Mouse (Mus musculus) cerebellum, postnatal 25 days (tissue): ENCODE measurements around the gene Cog6.

Experiments
- DNase-seq, 2 experiments: peaks; one replicate each; pipeline ENCODE4 v3.0.0; 2021; ENCODE audit warnings: mixed read lengths in 2 of 2

The Cog6 gene

DNA sequence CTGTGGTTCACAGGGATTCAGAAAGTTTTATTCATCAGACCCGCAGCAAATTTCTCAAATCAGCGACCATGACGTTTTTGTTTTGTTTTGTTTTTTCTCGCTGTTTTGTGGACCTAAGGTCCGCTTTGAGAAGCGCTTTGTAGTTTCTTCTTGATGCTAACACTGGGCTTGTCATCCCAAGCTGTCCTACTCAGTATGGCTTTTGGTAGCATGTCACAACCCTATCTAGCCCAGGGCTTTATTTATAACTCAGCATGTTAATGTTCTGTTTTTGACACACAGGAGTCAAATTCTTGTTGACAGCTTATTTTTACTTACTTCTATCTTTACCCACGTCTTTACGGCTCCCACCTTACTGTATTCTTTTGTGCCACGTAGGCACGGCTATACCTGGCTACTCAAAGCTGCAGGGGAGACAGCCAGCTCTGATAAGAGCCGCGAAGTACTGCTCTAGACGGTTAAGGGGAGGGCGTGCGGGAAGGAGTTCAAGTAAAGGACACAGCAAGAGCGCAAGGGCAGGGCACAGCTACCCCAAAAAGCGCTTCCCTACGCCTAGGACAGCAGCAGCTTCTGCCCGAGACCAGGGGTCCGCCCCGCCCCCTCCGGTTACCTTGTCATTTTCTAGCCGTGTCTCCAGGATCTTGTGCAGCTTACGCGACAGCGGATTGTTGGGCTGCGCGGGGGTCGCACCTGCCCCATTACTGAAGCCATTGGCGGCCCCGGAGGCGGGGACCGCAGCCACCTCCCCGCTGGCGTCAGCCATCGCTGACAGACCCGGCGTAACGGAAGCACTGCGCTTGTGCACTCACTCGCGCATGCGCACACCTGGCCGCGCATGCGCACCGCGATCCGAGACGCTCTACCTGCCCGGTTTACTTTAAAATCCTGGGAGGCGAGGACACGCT is at the start of gene Cog6:
TSS of gene Cog6 (minus strand) at position 802 of the 905 bp plus-strand sequence.
- DNase-seq = peak; percentile 92 to 94

DNA sequence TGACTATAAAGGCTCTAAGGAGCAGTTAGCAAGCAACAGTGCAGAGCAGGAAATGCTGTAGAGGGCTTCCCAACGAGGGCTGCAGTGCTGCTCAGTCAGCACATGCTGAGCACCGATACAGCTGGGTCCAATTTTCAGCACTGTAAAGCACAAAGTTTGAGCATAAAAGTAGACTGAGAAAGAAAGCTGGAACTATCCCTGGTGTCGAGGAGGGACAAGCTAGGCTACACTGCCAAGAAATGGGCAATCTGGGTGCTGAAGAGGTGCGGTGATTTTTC is 49.0 kb upstream of the Cog6 start:
- DNase-seq = peak in 1 of 2 experiments; percentile 17

DNA sequence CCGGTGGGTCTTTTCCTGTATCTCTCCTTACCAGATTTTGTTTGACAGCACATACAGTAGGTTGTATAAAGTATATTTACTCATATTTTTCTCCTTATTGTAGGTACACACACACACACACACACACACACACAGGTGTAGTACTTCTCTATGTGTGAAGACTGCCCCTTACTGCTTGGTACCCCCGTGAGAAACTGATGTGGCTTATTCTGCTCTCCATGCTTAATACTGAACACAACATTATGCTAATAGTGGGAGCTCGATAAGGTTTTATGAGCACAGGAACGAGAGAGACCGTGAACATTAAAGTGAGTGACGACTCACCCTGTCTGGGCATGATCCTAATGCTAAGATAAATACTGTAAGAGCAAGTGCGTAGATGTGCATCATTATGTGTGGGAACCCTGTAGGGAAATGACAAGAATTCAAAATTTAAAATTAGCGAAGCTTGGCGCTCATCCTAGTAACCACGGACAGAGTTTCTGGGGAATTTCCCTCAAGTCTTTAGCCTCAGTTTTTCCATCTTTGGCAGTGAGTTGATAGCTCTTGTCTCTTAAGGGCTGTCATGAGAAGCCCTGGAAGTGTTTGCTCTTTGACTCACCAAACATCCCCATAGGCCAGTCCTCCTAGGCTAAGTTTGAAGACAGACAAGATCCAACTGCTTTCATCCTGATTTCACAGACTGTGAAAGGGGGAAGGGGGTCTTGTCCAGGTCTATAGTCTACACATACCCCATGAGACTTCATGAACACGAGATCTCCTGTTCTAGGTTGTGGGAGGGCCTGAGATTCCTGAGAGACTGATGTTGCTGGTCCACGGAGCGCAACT is 48.4 kb upstream of the Cog6 start:
- peak in 1 of 2 experiments; percentile 2 for DNase-seq

DNA sequence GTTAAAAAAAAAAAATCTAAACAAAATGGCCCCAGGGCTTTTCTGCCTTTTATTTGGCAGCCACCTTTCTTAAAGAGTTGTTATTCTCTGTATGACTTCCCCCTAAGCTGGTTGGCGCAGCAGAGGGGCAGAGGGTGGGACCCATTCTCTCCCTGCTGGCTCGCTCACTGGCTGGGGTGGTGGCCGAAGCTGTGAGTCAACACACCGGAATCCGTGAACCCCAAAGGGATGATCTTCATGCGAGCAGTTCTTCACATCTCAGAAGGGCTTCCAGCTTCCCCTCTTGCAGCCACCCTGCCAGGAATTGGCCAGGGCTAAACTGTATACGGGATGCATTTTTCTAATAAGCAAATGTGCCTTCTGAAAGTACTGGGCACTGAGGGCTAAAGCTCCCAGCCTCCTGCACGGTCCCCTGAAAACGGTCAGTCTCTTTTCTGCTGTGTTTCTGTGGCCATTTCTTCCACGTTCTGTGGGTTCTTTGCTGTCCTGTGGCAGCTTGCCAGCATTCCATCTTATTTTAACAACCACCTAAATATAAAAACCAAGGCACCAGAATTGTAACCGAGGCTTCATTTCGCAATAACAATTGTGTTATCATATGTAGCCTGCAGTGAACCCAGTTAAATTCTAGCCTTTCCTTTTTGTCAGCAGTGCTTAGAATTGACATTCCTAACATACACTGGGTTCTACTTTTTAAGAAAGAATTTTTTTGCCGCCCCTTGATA is 46.5 kb upstream of the Cog6 start:
- peak; percentile 36 to 45 for DNase-seq

DNA sequence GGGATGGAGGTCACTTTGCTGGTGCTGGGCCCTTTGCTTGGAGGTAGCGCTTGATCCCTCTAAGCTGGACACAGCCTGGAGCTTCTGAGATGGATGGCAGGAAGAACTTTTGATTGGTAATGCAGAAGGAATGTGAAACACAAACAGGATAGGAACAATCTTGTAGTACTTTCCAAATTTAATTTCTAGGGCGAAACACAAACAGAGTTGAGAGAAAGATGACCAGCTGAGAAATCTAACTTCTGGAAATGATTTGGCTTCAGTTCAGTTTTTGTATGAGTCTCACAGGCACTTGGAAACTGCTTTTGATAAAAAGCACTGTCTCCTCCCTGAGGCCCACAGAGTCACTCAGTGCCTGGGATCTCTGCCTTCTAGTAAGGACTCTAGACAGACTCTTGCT is 42.9 kb upstream of the Cog6 start:
- no peak for DNase-seq

DNA sequence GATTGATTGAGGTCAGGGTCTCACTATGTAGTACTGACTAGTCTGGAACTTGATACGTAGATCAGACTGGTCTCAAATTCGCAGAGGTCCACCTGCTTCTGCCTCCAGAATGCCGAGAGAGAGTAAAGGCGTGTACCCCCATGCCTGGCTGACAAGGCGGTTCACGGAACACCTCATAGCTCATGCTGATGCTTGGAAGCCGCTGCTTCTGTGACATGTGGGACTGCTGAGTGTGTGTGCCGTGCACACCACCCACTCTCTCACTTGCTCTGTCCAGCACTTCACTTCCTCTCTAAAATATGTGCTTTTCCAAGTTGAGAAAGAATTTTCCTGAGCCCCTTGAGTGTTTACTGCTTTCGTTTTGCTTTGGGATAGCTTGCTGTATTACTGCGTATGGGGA is 39.4 kb upstream of the Cog6 start:
- no peak for DNase-seq

DNA sequence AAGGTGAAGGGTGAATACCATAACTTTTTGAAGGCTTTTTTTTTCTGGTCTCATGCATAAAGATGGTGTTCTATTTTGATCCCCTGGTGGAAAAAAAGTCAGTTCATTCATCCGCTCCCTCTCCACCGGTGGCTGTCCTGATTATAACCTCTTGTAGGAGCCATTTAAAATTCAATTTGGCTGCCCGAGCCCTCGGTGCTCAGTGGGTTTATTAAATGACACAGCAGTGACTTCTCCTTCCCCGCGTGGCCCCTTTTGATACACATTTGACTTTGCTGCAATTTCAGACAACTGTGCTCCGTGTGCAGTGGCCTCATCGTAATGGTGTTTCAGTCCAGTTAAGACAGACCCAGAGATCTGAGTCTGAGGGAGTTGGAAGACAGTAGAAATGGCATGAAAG is 35.3 kb upstream of the Cog6 start:
- no peak for DNase-seq

DNA sequence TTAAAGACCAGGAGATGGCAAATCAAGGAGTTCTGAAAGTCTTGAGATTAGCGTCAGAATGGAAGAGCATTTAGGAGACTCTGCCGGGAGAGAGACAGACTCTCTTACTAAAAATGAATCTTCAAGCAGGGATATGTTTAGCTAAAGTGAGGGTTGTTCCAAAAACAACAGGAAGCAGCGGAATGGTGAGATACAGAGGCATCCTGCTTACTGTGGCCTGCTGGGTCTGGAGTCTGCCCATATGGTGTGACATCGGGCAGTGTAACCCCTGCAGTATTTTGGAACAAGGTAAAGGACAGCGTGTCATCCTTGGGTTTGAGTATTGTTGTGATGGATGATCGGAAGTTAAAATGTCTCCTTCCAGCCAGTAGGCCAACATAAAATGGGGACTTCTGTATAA is 29.3 kb upstream of the Cog6 start:
- peak; percentile 88 to 89 for DNase-seq

DNA sequence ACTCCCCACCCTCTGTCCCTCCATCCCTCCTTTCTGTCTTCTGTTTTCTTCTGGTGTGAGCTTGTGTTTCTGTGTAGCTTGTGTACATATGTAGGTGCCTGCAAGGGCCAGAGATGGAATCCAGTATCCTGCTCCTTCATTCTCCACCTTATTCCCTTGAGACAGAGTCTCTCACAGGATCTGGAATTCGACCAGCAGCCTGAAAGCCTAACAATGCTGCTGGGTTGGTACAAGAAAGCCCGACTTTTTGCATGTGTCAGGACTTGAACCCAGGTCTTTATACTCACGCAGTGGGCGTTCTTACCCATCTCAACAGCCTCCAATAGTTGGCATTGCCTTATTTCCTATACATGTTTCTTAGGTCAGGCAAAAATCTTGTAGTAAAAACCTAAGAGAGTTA is 28.7 kb upstream of the Cog6 start:
- peak in 1 of 2 experiments; percentile 37 for DNase-seq

DNA sequence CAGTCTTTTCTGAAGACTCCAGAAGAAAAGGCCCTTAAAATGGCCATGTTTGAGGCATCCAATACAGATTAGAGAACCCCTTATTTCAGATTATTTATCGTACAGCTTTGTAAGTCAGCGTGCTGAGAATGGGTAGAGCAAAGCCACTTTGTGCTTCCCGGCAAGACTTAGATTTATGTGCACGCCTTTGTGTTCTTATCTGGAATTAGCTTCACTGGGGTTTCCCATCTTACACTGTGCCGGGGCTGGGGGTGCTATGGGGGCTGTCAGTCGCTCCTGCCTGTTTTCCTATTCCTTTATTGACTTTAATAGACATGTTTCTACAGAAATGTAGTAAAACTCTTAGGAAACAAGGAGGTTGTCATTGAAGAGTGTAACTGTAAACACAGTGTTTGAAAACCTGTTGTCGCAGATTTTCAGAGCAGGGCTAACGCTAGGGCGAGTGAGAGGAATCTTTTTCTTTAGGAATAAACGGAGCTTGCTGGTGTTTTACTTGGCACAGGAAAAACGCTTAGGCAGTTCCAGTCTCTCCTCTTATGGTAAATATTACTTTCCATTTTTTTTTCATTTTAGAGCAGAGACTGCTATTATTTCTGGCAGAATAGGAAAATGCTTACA is 27.8 kb upstream of the Cog6 start:
- peak in 1 of 2 experiments; percentile 48 for DNase-seq

DNA sequence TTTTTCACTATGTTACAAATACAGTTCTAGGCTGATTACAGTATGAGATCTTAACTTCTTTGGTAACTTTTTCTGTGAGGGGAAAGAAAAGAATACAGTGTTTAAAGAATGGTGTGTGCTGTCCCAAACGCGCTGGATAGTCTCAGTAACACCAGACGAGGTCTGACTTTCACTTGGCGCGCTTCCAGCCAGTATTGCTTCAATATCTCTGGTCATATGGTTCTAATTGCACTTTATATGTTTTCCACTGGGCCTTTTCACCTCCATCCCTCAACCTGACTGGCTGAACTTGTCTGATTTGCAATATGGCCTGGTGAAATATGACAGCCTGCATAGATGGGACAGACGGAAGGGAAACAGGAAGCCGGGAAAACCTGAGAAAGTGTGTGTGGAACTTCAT is 27.2 kb upstream of the Cog6 start:
- DNase-seq = peak; percentile 57 to 72

DNA sequence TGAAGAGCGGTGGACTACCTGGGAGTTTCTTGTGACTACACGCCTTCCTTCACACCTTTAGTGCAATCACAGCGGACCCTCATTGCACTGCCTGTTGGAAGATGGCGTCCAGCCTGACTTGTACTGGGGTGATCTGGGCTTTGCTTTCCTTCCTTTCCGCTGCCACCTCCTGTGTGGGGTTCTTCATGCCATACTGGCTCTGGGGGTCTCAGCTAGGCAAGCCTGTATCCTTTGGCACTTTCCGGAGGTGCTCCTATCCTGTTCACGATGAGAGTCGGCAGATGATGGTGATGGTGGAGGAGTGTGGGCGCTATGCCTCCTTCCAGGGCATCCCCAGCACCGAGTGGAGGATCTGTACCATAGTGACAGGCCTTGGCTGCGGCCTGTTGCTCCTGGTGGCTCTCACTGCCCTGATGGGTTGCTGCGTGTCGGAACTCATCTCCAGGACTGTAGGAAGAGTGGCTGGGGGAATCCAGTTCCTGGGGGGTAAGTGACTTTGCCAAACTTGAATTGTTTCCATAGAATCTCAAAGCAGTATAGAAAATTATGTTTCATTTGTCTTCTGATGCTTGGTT is 26.3 kb upstream of the Cog6 start:
- DNase-seq = peak; percentile 62 to 63

DNA sequence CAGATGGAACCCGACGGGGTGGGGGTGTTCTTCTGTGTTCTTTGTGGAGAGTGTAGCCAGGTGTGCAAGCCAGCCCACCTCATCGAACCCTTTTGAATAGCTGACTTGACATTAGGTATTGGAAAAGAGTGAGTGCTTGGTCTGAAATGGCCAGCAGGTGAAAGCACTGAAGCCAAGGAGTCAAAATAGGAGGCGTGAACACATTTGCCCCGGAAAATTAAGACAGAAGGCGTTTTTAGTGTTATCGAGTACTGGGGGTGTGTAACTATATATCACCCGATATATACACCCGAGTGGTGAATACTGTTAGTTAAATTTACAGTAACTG is 25.2 kb upstream of the Cog6 start:
- DNase-seq = peak in 1 of 2 experiments; percentile 62

DNA sequence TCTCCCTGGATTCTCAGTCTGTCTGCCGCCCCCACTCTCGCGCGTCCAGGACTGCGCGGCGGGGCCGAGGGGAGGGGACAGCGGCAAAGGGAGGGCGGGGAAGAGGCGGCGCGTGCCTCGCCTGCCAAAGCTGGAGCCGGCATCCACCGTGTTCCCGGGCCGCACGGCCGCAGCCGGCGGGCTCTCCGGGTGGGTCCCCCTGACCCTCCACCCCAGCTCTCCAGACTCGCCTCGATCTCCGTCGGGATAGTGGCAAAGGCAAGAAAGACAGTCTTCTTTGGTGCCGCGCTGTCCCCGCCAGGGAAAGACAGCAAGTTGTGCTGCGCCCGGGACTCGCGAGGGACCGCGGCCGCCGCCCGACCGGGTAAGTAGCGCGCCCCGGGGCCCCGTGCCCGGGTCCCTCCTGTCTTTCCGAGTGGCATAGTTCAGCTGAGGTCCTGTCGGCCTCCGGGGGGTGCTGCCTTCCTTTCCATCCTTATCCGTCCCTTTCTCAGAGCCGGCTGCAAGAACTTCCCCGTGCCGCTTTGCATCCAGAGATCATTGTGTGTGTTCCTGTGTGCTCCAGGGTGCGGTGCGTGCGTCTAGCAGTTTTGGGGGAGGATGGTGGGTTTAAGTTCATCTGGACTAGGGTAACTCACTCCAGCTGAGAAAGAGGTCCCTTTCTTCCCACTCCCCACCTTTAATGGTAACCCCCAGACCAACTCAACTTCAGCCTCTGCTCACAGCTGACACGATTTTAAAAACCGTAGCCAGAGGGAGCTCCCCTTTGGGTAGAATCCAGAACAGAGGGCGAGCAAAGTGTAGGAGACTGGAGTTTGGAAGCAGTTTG is 24.6 kb upstream of the Cog6 start, which contains the start of gene Lhfp:
TSS of gene Lhfp (plus strand) at position 118 of the 829 bp plus-strand sequence.
- peak; percentile 85 to 88 for DNase-seq

DNA sequence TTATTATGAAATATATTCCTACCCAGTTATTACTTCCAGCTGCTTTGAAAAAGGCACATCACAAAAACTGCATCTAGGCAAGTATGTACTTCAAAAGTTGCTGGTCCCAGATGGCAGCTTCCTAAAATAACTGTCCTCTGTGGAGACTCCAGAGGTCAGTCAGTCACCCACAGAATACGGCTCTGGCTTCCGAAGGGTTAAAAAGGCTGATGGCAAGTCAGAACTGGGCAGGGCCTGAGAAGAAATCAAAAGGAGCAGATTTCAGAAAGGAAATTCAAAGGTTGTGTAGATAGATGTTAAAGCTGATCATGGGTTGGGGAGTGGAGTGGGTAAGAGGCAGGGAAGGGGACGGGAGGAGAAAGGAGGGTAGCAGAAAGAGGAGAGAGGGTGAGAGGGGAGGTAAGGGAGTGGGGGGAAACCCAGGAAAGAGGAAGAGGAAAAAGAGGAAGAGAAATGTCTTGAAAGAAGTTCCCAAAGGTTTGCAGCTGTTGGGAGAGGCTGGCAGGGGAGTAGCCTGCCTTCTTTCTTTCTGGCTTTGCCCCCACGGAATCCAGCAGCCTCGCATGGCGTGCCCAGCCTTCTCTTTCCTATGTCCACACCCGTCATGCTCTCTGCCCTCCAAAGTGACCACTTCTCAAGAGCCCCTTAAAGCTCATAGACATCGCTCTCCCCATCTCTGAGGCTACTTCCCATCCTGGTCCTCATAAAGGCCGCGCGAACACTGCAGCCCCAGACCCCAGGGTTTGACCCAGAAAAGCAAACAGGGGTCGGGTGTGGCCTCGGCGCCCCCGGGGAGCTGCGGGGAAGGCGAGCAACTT is 23.8 kb upstream of the Cog6 start:
- no peak for DNase-seq

DNA sequence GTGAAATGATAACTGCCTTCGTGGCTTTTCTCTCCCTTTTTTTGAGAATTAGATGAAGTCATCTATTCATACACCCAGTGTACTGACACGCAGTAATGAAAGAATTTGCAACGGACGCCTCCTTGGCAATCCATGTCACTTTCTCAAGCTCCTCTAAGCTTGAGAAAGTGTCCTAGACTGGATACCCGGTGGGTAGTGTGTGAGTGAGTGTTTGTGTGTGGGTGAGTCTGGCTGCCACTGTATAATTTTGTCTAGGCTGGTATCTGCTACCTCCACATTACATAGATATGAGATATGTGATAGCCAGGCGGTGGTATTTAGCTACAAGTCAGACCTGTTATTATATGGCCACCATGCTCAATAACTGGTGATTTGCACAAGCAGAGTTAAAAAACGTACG is 22.7 kb upstream of the Cog6 start:
- no peak for DNase-seq

DNA sequence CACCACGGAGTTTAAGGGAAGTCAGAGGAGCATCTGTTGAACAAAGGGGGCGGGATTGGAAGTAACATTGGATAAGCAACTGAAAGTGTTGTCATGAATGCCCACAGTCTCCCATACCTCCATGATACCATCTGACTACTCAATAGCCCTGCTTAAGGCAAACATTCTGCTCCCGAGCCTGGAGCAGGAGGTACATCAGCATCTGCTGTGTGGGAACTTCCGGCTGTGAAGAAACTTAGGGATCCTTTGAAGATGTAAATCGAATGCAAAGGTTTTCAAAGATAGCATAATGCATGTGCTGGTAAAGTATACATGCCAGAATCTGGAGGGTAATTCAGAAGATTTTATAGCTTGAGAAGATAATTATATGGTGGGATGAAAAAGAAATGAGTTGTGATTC is 21.9 kb upstream of the Cog6 start:
- no peak for DNase-seq

DNA sequence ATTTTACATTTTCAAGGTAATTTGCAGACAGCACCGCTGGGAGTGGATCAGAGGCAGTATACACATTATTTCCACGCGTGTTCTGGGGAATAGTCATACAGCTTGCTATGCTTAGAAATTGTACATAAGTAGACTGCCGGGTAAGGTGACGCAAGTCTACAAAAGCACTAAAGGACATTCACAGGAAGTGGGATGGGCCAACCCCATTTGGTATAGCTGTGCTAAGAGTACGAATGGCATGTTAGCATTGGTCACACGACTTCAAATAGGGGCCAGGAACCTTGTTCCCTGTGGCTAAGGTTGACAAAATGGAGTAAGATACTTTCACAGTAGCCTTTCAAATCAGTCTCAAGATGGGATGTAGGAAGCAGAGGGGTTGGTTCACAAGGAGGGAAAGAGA is 19.9 kb upstream of the Cog6 start:
- no peak for DNase-seq

DNA sequence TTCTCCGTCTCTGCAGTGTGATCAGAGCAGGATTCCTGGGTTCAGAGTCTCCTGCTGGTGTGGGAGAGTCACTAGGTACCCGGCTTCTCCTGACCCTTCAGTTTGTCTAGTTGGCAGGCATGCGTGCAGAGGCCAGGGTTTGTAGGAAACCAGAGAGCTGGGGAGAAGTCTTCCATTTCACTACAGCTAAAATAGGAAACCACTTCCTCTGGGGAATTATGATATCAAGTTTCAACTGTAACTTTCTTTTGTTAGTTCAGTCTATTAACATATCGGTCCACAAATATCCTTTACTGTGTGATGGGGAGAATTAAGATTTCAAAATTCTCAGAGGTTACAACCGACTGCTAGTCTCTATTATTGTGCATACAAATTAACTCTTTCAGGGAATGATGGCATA is 19.0 kb upstream of the Cog6 start:
- DNase-seq = no peak

DNA sequence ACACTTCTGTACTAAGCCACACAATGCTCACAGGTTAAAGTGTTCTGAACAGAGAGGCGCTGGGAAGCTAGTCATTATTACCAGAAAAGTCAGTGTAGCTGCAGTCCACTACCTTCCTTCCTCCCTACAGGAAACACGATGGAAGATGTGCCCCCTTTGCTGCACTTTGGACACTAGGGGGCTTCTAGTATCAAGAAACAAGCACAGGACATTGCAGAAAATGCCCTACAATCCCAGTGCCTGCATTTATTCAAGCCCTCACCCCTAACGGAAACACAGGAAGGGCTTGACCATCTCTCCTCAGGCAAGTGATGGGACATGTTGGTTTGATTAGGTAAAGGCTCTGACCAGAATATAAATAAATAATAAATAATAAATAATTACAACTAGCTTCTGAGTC is 16.4 kb upstream of the Cog6 start:
- DNase-seq = peak; percentile 35 to 49

DNA sequence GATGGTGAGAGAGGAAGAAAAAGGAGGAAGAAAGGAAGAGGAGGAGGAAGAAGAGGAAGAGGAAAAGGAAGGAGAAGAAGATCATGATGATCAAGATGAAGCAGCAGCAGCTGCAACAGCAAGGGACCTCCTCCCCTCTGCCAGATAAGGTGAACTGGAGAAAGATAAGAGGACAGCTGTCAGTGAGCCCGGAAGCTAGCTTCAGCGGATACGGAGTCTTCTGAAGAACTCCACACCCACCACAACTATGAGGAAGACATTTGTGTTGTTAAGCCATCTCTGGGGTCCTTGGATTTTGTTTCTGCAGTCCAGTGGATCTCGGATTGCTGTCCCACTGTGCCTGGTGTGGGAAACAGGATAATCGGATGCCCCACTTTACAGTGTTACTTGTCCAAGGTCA is 15.4 kb upstream of the Cog6 start:
- DNase-seq = no peak
